Mouse (Mus musculus) hindbrain, postnatal 0 days (tissue): ENCODE measurements at regions not wholly inside any gene's neighbourhood (a gene's known extent, or its start where the extent isn't known, plus 50 kb on each side); places are given as distances from the start of the nearest gene placed in this dataset.

Experiments used
- ATAC-seq: fragments of 200-750 bp; cut with Nextera tagmentation; 2 replicates; pipeline ENCODE4 v1.8.0; 2017; ENCODE audit warnings: mild to moderate bottlenecking, moderate TSS enrichment, moderate library complexity
- DNase-seq: peaks from one replicate; pipeline ENCODE4 v3.0.0-alpha.2; 2015; ENCODE audit warnings: low spot score
- H3K27ac ChIP-seq: fragments of 300-500 bp; sonication (generic); 2 replicates; pipeline ENCODE4 v1.5.1; 2014; ENCODE audit warnings: mild to moderate bottlenecking
- H3K27me3 ChIP-seq: fragments of 300-500 bp; sonication (generic); 2 replicates; pipeline ENCODE4 v1.6.1; 2014; ENCODE audit warnings: low read length, mixed read lengths; ENCODE audit not compliant: insufficient read depth
- H3K36me3 ChIP-seq: fragments of 300-500 bp; sonication (generic); 2 replicates; pipeline ENCODE4 v1.6.1; 2014; ENCODE audit warnings: low read length, mixed read lengths; ENCODE audit not compliant: insufficient read depth
- H3K4me1 ChIP-seq: fragments of 300-500 bp; sonication (generic); 2 replicates; pipeline ENCODE4 v1.6.1; 2014; ENCODE audit warnings: antibody characterized with exemption, low read length, mixed read lengths; ENCODE audit not compliant: insufficient read depth
- H3K4me2 ChIP-seq: fragments of 300-500 bp; sonication (generic); 2 replicates; pipeline ENCODE4 v1.6.1; 2014; ENCODE audit warnings: low read depth, mild to moderate bottlenecking, low read length, moderate library complexity, mixed read lengths
- H3K4me3 ChIP-seq: fragments of 300-500 bp; sonication (generic); 2 replicates; pipeline ENCODE4 v1.5.1; 2014; ENCODE audit warnings: low read length
- H3K9ac ChIP-seq: fragments of 300-500 bp; sonication (generic); replicated peaks from 2 replicates; pipeline ENCODE4 v1.6.1; 2014; ENCODE audit warnings: mild to moderate bottlenecking, low read length, moderate library complexity, mixed read lengths
- H3K9me3 ChIP-seq: fragments of 300-500 bp; sonication (generic); 2 replicates; pipeline ENCODE4 v1.6.1; 2016; ENCODE audit warnings: low read length, mixed read lengths
- CTCF ChIP-seq: IDR thresholded peaks from 2 replicates; pipeline ENCODE4 v1.5.1; 2016; ENCODE audit warnings: antibody characterized with exemption, control low read depth, low read depth
- WGBS: fragments of 180-500 bp; shearing (Covaris S2); extraction: QIAGEN DNeasy Blood & Tissue Kit; methylation state at CpG from one replicate; pipeline ENCODE4 v1.1.7; 2014; 5-methylcytosine and 5-hydroxymethylcytosine counted together

DNA sequence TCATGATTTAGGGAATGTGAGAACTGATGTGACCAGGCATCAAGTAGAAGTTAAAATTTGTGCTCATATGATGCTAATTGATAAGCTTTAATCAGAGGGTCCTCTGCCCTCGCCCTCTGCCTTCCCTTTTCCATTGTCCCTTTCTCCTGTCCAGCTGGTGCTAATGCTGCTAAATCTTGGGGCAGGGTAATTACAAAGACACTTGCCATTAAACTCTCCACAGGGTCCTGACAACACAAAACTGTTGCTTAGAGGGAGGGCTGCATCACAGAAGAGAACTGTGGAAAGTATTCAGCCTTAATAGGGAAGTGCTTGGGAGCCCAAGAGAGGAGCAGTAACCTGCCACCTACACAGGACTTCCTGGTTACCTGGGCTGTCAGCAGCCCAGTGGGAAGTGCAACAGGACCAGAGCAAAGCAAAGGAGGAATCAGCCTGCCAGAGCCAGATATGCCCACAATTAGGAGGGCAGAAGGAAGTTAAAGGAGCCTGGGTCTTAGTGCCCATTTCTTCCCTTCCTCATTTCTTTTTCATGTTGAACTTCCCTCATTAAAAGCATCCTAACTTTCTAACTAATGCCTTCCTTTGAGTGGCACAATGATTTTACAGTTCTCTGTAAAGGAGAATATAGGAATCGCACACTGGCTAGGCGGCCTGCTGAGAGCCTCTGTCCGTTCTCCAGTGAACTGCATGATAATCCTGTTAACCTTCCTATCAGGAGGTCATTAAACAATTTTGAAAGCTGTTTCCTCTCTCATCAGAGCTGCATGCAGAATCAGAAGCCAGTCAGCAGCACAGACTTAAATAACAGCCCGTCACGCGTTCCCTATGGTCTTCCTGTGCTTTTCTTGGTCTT lies 372.5 kb upstream of the Mef2c start:
- DNase-seq (peak; percentile 23), ATAC-seq (0 out of 2 replicates have a peak, but pooled peaks have one; percentile 27)
- Histone ChIP-seq H3K9ac (no peak overlapping the region), H3K36me3 (no peaks in the 10 kb centered on the region), H3K27me3 (no peaks in the 10 kb centered on the region), H3K4me3 (no peak overlapping the region), H3K9me3 (no peaks in the 10 kb centered on the region), H3K27ac (no peak overlapping the region), H3K4me2 (no peak overlapping the region), H3K4me1 (peaks cover 4% of the 10 kb centered on the region; the same call in 1 of the 2 replicates)
- no peak for TF ChIP-seq CTCF
- WGBS: 27% methylated on average over 7 of the region's 7 CpGs

DNA sequence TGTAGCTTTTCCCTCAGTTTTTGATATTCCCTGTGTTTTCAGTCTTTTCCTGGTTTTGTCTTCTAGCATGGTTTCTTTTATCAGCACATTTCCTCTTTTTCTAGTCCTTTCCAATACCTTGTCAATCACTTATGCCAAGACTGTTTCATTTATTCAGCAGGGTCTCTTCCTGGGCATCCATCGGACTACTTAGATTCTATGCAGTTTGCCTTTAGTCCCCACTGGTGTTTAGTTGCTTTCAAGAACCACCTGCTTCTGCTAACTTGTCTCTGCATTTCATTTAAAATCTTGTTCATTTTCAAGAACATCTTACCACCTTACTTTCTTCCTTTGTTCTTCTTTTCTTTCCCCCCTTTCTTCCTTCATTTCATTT lies 371.9 kb upstream of the Mef2c start:
- no peak overlapping the region for H3K4me3 ChIP-seq
- DNase-seq (no peak), ATAC-seq (no peak)
- WGBS: 47% methylated on average over 1 of the region's 1 CpGs
- H3K27ac ChIP-seq: no peak overlapping the region
- H3K27me3 ChIP-seq: no peaks in the 10 kb centered on the region
- H3K36me3 ChIP-seq: no peaks in the 10 kb centered on the region
- TF ChIP-seq CTCF: no peak
- H3K9ac ChIP-seq: no peak overlapping the region
- no peaks in the 10 kb centered on the region for H3K9me3 ChIP-seq
- no peak overlapping the region for H3K4me2 ChIP-seq
- peaks cover 4% of the 10 kb centered on the region; the same call in 1 of the 2 replicates for H3K4me1 ChIP-seq

DNA sequence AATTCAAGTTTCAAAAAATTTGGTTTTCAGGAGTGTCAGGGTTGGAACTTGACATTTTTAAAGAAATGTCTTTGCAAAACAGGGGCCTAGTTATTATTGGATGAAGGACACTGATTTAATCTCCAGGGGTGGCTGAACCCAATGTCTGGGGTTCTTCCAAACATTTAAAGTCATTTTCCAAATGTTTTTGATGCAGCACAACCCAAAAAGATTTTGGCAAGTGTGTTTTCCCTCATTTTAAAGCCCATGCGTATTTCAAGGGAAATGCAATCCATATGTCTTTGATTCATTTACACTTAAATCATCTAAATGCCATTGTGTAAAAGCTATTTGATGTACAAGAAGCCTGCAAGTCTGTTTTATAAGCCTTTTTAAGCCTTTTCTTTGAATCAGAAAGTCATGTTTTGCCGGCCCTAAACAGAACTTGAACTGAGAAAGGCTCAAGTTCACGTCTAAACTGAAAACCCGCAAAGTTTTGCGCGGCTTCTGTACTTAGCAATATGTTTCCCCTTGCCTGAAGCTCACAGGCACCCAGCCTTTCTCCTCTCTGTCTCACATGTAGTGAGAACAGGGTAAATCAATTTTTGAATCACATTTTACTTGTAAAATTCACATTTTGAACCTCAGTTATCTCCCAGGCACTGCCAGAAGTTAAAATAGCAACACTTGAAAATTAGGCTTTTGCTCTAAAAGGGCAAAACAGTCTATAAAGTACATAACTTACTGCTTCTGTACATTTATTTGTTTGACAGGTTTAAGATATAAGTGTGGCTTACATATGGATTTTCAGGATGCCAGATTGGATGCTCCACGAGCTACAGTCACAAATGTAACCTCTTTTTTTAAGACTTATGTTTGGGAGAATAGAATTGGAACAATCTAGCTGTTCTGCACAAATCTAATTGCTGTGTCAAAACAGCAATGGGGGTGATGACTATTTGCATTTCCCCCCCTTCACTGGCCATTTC lies 370.9 kb upstream of the Mef2c start:
- Histone ChIP-seq H3K4me1 (peaks cover 4% of the 10 kb centered on the region; the same call in 1 of the 2 replicates), H3K9ac (no peak overlapping the region), H3K9me3 (no peaks in the 10 kb centered on the region), H3K4me2 (no peak overlapping the region), H3K27ac (no peak overlapping the region), H3K36me3 (no peaks in the 10 kb centered on the region), H3K27me3 (no peaks in the 10 kb centered on the region), H3K4me3 (no peak overlapping the region)
- 90% methylated on average over 7 of the region's 7 CpGs for WGBS
- no peak for ATAC-seq
- DNase-seq: no peak
- TF ChIP-seq CTCF: no peak

DNA sequence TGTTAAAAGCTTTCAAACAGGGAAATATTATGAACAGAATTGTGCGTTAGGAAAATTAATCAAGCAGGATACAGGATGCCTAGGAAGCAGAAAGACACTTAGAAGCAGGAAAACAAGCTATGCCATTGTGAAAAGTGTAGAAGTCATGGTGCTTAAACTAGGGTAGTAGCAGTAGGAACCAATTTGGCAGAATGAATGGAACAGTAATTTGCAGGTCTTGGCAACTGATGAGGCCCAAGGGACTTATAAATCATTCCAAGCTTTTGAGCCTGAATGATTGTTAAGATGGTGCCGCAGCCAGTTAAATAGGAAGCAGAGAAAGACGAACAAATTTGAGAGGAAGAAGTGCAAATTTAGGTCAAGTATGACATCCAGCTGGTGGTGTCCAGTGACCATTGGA lies 360.5 kb upstream of the Mef2c start:
- H3K27me3 ChIP-seq: no peaks in the 10 kb centered on the region
- H3K9ac ChIP-seq: no peak overlapping the region
- ATAC-seq (no peak), DNase-seq (peak; percentile 57)
- H3K4me3 ChIP-seq: no peak overlapping the region
- no peak overlapping the region for H3K4me2 ChIP-seq
- TF ChIP-seq CTCF: no peak
- no peaks in the 10 kb centered on the region for H3K36me3 ChIP-seq
- no peak overlapping the region for H3K27ac ChIP-seq
- no peaks in the 10 kb centered on the region for H3K4me1 ChIP-seq
- H3K9me3 ChIP-seq: no peaks in the 10 kb centered on the region
- WGBS: 46% methylated on average over 3 of the region's 3 CpGs

DNA sequence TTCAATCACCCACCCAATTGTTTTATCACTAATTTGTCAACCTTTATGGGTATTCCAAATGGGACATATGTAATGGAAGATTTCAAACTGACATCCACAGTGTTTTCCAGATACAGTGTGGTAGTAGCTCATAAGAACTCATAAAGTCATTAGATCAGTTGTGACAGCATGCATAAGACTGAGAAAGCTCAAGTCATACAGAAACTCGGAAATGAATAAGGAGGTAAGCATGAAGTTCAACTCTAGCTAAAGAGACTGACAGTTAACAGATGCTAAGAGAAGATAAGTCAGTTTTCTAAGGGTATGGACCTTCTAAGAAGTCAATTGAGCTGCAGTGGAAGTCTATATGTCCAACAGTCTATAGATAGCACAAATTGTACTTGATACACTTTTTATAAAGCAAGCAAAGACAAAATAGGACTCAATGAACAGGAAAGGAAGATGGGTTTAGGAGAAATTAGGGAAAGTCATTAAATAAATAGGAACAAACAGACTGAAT lies 349.2 kb upstream of the Mef2c start:
- H3K4me2 ChIP-seq: no peak overlapping the region
- DNase-seq (no peak), ATAC-seq (no peak)
- no peaks in the 10 kb centered on the region for H3K36me3 ChIP-seq
- H3K4me1 ChIP-seq: no peaks in the 10 kb centered on the region
- H3K9ac ChIP-seq: no peak overlapping the region
- H3K4me3 ChIP-seq: no peak overlapping the region
- H3K9me3 ChIP-seq: no peaks in the 10 kb centered on the region
- H3K27ac ChIP-seq: no peak overlapping the region
- no peaks in the 10 kb centered on the region for H3K27me3 ChIP-seq
- no peak for TF ChIP-seq CTCF
- WGBS: 80% methylated on average over 1 of the region's 1 CpGs

DNA sequence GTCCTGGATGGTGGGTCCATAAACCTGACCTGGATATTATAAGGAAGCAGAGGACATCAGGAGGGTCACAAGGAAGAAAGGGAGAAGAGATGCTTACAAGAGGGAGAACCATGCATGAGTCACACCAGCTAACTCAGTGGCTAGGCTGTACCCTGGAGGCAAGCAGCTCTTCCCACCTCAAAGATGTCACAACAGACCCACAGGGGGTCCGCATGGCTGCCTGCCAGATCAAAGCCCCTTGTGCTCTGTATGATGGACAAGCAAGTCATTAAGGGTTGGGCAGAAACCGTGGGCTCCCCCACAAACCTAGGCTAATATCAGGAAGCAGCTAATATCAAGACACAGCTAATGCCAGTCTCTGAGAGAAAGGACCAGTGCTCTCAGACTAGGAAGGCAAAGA lies 343.9 kb upstream of the Mef2c start:
- no peak for ATAC-seq
- Histone ChIP-seq H3K27ac (no peak overlapping the region), H3K4me1 (no peaks in the 10 kb centered on the region), H3K36me3 (no peaks in the 10 kb centered on the region), H3K4me2 (no peak overlapping the region), H3K27me3 (no peaks in the 10 kb centered on the region), H3K4me3 (no peak overlapping the region), H3K9me3 (no peaks in the 10 kb centered on the region), H3K9ac (no peak overlapping the region)
- 43% methylated on average over 2 of the region's 2 CpGs for WGBS
- no peak for TF ChIP-seq CTCF
- no peak for DNase-seq
